Mouse (Mus musculus): ENCODE measurements around the gene Tspan11. TPM values are rescaled to one million over a fixed set of nuclear protein-coding genes. Genes with fewer than 3 reads are reported as not detected.
A peak's percentile ranks its signal among the peaks of the same experiment; 100 is the strongest.

Tspan11 gene
- 45.0 and 64.3 TPM in 2 replicates for polyA plus RNA-seq (2015; fragmentation: Nextera tagmentation; extraction: Ambion mirVana)

DNA sequence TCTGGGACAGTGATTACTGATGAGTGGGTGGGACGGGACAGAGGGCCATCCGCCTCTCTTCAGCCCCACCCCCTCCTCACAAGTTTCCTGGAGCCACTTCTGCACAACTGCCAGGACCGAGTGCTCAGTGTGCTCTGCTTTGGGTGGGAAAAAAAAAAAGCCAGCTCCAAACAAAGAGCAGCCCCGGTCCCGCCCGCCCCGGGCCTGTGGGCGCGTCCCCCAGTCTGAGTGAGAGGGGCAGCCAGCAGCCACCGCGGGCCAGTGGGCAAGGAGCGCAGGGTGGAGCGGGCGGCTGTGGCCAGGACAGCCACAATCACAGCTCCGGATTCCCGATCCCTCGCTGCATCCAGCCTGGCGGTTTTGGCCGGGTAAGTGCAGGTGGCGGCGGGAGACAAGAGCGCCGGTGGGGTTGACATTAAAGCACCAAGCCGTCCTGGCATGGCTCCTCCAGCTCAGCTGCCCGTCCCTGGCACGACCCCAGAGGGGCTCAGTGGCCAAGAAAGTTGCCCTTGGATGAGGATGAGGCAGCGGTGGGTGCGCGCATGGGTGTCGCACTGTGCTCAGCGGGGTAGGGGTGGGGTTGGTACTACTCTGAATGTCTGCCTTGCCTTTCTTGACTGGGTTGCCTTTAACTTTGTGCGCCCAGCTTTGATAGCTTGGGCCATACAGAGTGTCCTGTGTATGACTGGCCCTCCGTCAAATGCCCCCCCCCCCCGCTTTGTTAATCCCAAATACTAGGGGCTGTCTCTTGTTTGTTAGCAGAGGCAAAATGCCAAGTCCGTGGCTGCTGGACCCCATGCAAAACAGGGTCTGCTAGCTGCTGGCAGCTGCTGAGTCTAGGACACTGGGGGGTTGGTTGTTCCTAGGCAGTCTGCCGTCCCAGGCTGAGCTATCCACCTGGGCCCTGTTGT, at the start of gene Tspan11:
TSS of gene Tspan11 (plus strand) at position 79 of the 911 bp plus-strand sequence.
- no peaks in the 10 kb centered on the region for H3K9me3 ChIP-seq (ENCODE audit: low read length)
- H3K4me1 ChIP-seq (ENCODE audit: insufficient read depth, low read depth, low read length) = peaks cover 3% of the 10 kb centered on the region; the same call in 1 of the 2 replicates
- WGBS = 5% methylated on average over 36 of the region's 36 CpGs
- peak within 1 kb of the TSS; percentile 71 for H3K27ac ChIP-seq (ENCODE audit: low read length)
- H3K27me3 ChIP-seq (replicated peaks; ENCODE audit: insufficient read depth, low read length) = no peaks in the 10 kb centered on the region
- TF ChIP-seq CTCF (IDR thresholded peaks at IDR 0.05) = no peak
- H3K36me3 ChIP-seq (ENCODE audit: insufficient read depth, low read length) = no peaks in the 10 kb centered on the region
- ATAC-seq = peak; percentile 59
- peak within 1 kb of the TSS; percentile 61 for H3K4me2 ChIP-seq (replicated peaks; ENCODE audit: low read depth, low read length)
- H3K9ac ChIP-seq (replicated peaks; ENCODE audit: low read depth) = peak within 1 kb of the TSS; percentile 48
- peak within 1 kb of the TSS; percentile 45 for H3K4me3 ChIP-seq (ENCODE audit: low read depth, low read length)
- DNase-seq (ENCODE audit: low spot score) = peak; percentile 55

DNA sequence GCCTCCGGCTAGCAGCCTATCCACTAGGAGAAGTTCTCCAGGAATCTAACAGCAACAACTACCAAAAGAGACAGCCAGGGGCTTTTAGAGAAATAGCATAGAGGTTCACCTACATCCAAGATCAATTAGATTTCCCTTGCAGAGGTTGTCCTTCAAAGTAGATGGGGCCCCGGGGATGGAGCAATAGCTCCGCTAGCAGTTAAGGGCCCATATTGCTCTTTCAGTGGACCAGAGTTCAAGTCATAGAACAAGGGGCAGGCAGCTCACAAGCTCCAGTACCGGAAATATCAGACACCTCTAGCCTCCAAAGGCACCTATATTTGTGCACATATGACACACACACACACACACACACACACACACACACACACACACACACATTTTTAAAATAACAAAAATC, 49.5 kb upstream of the Tspan11 start:
- ATAC-seq (no peak), DNase-seq (ENCODE audit: low spot score) (no peak)
- Histone ChIP-seq H3K27me3 (replicated peaks; ENCODE audit: insufficient read depth, low read length) (no peaks in the 10 kb centered on the region), H3K9me3 (ENCODE audit: low read length) (no peaks in the 10 kb centered on the region), H3K4me3 (ENCODE audit: low read depth, low read length) (no peak overlapping the region), H3K27ac (ENCODE audit: low read length) (no peak overlapping the region), H3K36me3 (ENCODE audit: insufficient read depth, low read length) (no peaks in the 10 kb centered on the region), H3K4me1 (ENCODE audit: insufficient read depth, low read depth, low read length) (no peaks in the 10 kb centered on the region), H3K9ac (replicated peaks; ENCODE audit: low read depth) (no peak overlapping the region), H3K4me2 (replicated peaks; ENCODE audit: low read depth, low read length) (no peak overlapping the region)
- no peak for TF ChIP-seq EP300 (IDR thresholded peaks at IDR 0.05)
- no peak for TF ChIP-seq CTCF (IDR thresholded peaks at IDR 0.05)
- 97% methylated on average over 4 of the region's 4 CpGs for WGBS

DNA sequence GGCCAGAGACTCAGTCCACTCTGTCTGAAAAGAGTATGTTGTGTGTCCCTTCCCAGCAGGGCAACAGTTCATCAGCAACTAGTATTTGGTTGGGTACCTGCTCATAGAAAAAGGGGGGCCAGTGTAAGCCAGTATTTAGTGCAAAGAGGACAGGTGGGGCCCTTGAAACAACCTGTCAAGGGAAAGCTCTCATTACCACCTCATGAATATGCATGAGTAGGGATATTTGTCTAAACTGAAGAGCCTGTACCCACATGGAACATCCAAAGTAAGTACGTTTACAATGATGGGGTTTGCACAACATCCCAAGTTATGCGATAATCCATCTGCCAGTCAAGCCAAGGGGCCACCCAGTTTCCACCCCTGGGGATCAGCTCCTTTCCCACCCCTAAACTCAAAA, 47.9 kb upstream of the Tspan11 start:
- no peaks in the 10 kb centered on the region for H3K4me1 ChIP-seq (ENCODE audit: insufficient read depth, low read depth, low read length)
- ATAC-seq = no peak
- H3K27me3 ChIP-seq (replicated peaks; ENCODE audit: insufficient read depth, low read length) = no peaks in the 10 kb centered on the region
- WGBS = 80% methylated on average over 2 of the region's 2 CpGs
- H3K9ac ChIP-seq (replicated peaks; ENCODE audit: low read depth) = no peak overlapping the region
- no peak for DNase-seq (ENCODE audit: low spot score)
- H3K36me3 ChIP-seq (ENCODE audit: insufficient read depth, low read length) = no peaks in the 10 kb centered on the region
- no peak overlapping the region for H3K4me3 ChIP-seq (ENCODE audit: low read depth, low read length)
- no peak overlapping the region for H3K4me2 ChIP-seq (replicated peaks; ENCODE audit: low read depth, low read length)
- H3K9me3 ChIP-seq (ENCODE audit: low read length) = no peaks in the 10 kb centered on the region
- TF ChIP-seq EP300 (IDR thresholded peaks at IDR 0.05) = no peak
- no peak for TF ChIP-seq CTCF (IDR thresholded peaks at IDR 0.05)
- H3K27ac ChIP-seq (ENCODE audit: low read length) = no peak overlapping the region

GRCm38 (mm10) chr6:127840171-127840570, 47.2 kb upstream of the Tspan11 start:
- H3K9me3 ChIP-seq (ENCODE audit: low read length) = no peaks in the 10 kb centered on the region

GRCm38 (mm10) chr6:127841326-127841725, 46.1 kb upstream of the Tspan11 start:
- 49% methylated on average over 7 of the region's 7 CpGs for WGBS
- ATAC-seq = no peak

More at GRCm38 (mm10) chr6:127840171-127840570, 47.2 kb upstream of the Tspan11 start:
- WGBS = 76% methylated on average over 7 of the region's 7 CpGs
- H3K27me3 ChIP-seq (replicated peaks; ENCODE audit: insufficient read depth, low read length) = no peaks in the 10 kb centered on the region
- no peak overlapping the region for H3K4me2 ChIP-seq (replicated peaks; ENCODE audit: low read depth, low read length)
- no peak overlapping the region for H3K27ac ChIP-seq (ENCODE audit: low read length)
- ATAC-seq (no peak), DNase-seq (ENCODE audit: low spot score) (no peak)
- no peaks in the 10 kb centered on the region for H3K36me3 ChIP-seq (ENCODE audit: insufficient read depth, low read length)
- no peak for TF ChIP-seq EP300 (IDR thresholded peaks at IDR 0.05)
- TF ChIP-seq CTCF (IDR thresholded peaks at IDR 0.05) = no peak
- no peaks in the 10 kb centered on the region for H3K4me1 ChIP-seq (ENCODE audit: insufficient read depth, low read depth, low read length)
- H3K9ac ChIP-seq (replicated peaks; ENCODE audit: low read depth) = no peak overlapping the region
- H3K4me3 ChIP-seq (ENCODE audit: low read depth, low read length) = no peak overlapping the region

GRCm38 (mm10) chr6:127846521-127846920, 40.9 kb upstream of the Tspan11 start:
- Histone ChIP-seq H3K36me3 (ENCODE audit: insufficient read depth, low read length) (no peaks in the 10 kb centered on the region), H3K4me1 (ENCODE audit: insufficient read depth, low read depth, low read length) (no peaks in the 10 kb centered on the region), H3K27ac (ENCODE audit: low read length) (no peak overlapping the region), H3K9me3 (ENCODE audit: low read length) (no peaks in the 10 kb centered on the region), H3K27me3 (replicated peaks; ENCODE audit: insufficient read depth, low read length) (no peaks in the 10 kb centered on the region), H3K4me3 (ENCODE audit: low read depth, low read length) (no peak overlapping the region), H3K4me2 (replicated peaks; ENCODE audit: low read depth, low read length) (no peak overlapping the region), H3K9ac (replicated peaks; ENCODE audit: low read depth) (no peak overlapping the region)
- DNase-seq (ENCODE audit: low spot score) = no peak
- 63% methylated on average over 6 of the region's 6 CpGs for WGBS
- no peak for ATAC-seq
- TF ChIP-seq EP300 (IDR thresholded peaks at IDR 0.05) (no peak), CTCF (IDR thresholded peaks at IDR 0.05) (no peak)

More at GRCm38 (mm10) chr6:127841326-127841725, 46.1 kb upstream of the Tspan11 start:
- Histone ChIP-seq H3K9me3 (ENCODE audit: low read length) (no peaks in the 10 kb centered on the region), H3K36me3 (ENCODE audit: insufficient read depth, low read length) (no peaks in the 10 kb centered on the region), H3K4me2 (replicated peaks; ENCODE audit: low read depth, low read length) (no peak overlapping the region), H3K27me3 (replicated peaks; ENCODE audit: insufficient read depth, low read length) (no peaks in the 10 kb centered on the region), H3K4me3 (ENCODE audit: low read depth, low read length) (no peak overlapping the region), H3K4me1 (ENCODE audit: insufficient read depth, low read depth, low read length) (no peaks in the 10 kb centered on the region), H3K9ac (replicated peaks; ENCODE audit: low read depth) (no peak overlapping the region), H3K27ac (ENCODE audit: low read length) (no peak overlapping the region)
- TF ChIP-seq CTCF (IDR thresholded peaks at IDR 0.05) (no peak), EP300 (IDR thresholded peaks at IDR 0.05) (no peak)
- DNase-seq (ENCODE audit: low spot score) = no peak

Data from lung, postnatal 0 days (tissue).